Mouse (Mus musculus): ENCODE data around the gene Zrsr1. TPM values are rescaled to one million over a fixed set of nuclear protein-coding genes. Genes with fewer than 3 reads are reported as not detected.

Gene Zrsr1
- total and polyA plus RNA-seq, 3 experiments: 4.0 to 9.3 (median 4.8) TPM

DNA sequence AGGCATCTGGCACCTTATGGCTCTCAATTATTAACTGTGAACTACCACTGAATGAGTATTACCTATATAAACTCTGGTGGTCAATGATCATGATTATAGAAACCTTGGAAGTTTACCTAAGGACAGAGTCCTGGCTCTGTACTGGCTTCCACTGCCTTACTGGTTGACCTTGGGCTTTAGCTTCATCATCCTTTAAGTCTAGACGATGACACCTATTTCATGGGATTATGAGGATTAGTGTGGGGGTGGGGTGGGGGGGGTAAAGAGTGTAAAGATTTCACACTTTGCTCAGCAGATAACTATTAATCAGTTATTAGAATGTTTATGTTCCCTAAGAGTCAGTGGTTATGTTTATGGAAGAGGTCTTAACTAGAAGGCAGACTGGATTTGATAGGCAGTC is 18.0 kb downstream of the Zrsr1 start:
- TF ChIP-seq JUN (IDR thresholded peaks at IDR 0.05; ENCODE audit: insufficient read depth, low read depth, low read length): no peak
- TF ChIP-seq MAFK (IDR thresholded peaks at IDR 0.05; ENCODE audit: insufficient replicate concordance, low read length): no peak
- TF ChIP-seq ZC3H11A (IDR thresholded peaks at IDR 0.05; ENCODE audit: low read depth, low read length): no peak
- no peak for TF ChIP-seq PAX5 (IDR thresholded peaks at IDR 0.05; ENCODE audit: low read length)
- TF ChIP-seq EP300 (IDR thresholded peaks at IDR 0.05; ENCODE audit: low read length): no peak
- TF ChIP-seq ETS1 (conservative IDR thresholded peaks at IDR 0.05; ENCODE audit: low read depth, low read length): no peak
- no peak for TF ChIP-seq IRF4 (IDR thresholded peaks at IDR 0.05; ENCODE audit: low read depth, low read length)
- TF ChIP-seq UBTF (IDR thresholded peaks at IDR 0.05; ENCODE audit: low read depth, low read length): no peak
- TF ChIP-seq MYC (IDR thresholded peaks at IDR 0.05; ENCODE audit: low read depth, low read length): no peak
- no peak for TF ChIP-seq USF2 (conservative IDR thresholded peaks at IDR 0.05; ENCODE audit: low read depth, low read length)
- peaks cover 11 to 31% of the 10 kb centered on the region in 2 experiments for H3K36me3 ChIP-seq (replicated peaks in 1 of 2; ENCODE audit: control insufficient read depth in 1 of 2, insufficient read depth in 1 of 2, low read length in 1 of 2)
- DNase-seq (ENCODE audit: extremely low read depth): no peak
- H3K4me1 ChIP-seq (ENCODE audit: control insufficient read depth in 1 of 2, insufficient read depth in 2 of 2): peaks cover 0 to 39% of the 10 kb centered on the region in 2 experiments; a peak in 2 of 4 replicates
- H3K79me2 ChIP-seq (replicated peaks; ENCODE audit: control insufficient read depth, extremely low read depth, insufficient read depth, poor library complexity, severe bottlenecking): peaks cover 36% of the 10 kb centered on the region
- H3K4me3 ChIP-seq (replicated peaks in 1 of 3; ENCODE audit: low read depth in 2 of 3, low read length in 2 of 3, poor library complexity in 1 of 3): peak overlapping the region; percentile 53 to 99 (median 89)
- H3K27ac ChIP-seq (ENCODE audit: insufficient read depth, low read depth): no peak overlapping the region
- in situ Hi-C loops (cut with MboI; ENCODE audit: low pct_ligation_motif_present, low pct_unique_long_range_greater_than_20kb, low sequenced_read_pairs): no loop called here
- dilution Hi-C loops (cut with MboI; ENCODE audit: extremely low pct_ligation_motif_present, extremely low pct_unique_long_range_greater_than_20kb, low sequenced_read_pairs): no loop called here
- peak overlapping the region; percentile 75 for H3K4me2 ChIP-seq (ENCODE audit: insufficient read depth, low read depth, poor library complexity, severe bottlenecking)
- H3K9ac ChIP-seq (ENCODE audit: insufficient read depth, low read depth): peak overlapping the region; percentile 81
- no peaks in the 10 kb centered on the region for H3K27me3 ChIP-seq (replicated peaks)
- H3K9me3 ChIP-seq (replicated peaks; ENCODE audit: low read length): no peaks in the 10 kb centered on the region

DNA sequence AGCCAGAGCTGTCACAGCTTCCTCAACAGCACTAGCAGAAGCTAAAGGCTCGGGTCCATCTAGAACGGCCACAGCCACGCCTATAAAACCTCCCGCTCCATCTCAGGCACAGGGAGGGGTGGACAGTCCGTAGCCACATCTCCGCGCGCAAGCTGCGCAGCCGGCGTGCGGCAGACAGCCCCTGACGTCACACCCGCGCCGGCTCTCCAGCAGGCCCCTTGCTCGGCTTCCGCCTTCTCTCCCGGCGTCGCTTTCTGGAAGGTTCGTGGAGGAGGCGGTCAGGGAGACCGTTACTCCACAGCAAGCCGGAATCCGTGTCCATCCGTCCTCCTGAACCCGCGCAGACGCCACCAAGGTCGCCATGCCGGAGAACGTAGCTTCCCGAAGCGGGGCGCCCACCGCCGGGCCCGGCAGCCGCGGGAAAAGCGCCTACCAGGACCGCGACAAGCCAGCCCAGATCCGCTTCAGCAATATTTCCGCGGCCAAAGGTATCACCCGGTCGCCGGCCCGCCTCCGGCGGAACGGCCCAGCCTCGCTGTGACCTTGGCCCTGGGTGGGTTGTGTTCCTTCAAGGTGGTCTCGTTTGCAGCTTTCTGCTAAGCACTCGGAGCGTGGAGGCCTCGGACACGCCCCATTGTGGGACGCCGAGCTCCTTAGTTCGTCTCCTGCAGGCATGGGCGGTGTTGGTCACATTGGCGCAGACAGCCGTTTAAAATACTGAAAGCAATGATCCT is 18.8 kb downstream of the Zrsr1 start, which contains the start of gene Cct4:
Gene Cct4 (plus strand): TSS at position 127 of the 734 bp plus-strand sequence.
- Histone ChIP-seq H3K36me3 (replicated peaks in 1 of 2; ENCODE audit: control insufficient read depth in 1 of 2, insufficient read depth in 1 of 2, low read length in 1 of 2) (peaks cover 17 to 38% of the 10 kb centered on the region in 2 experiments), H3K4me2 (ENCODE audit: insufficient read depth, low read depth, poor library complexity, severe bottlenecking) (peak within 1 kb of the TSS; percentile 75), H3K27me3 (replicated peaks) (no peaks in the 10 kb centered on the region), H3K9ac (ENCODE audit: insufficient read depth, low read depth) (peak within 1 kb of the TSS; percentile 88), H3K4me3 (replicated peaks in 1 of 3; ENCODE audit: low read depth in 2 of 3, low read length in 2 of 3, poor library complexity in 1 of 3) (peak within 1 kb of the TSS; percentile 89 to 99 (median 97)), H3K4me1 (ENCODE audit: control insufficient read depth in 1 of 2, insufficient read depth in 2 of 2) (peaks cover 0 to 39% of the 10 kb centered on the region in 2 experiments; a peak in 2 of 4 replicates), H3K27ac (ENCODE audit: insufficient read depth, low read depth) (peak within 1 kb of the TSS; percentile 63), H3K9me3 (replicated peaks; ENCODE audit: low read length) (no peaks in the 10 kb centered on the region), H3K79me2 (replicated peaks; ENCODE audit: control insufficient read depth, extremely low read depth, insufficient read depth, poor library complexity, severe bottlenecking) (peaks cover 40% of the 10 kb centered on the region)
- dilution Hi-C loops (cut with MboI; ENCODE audit: extremely low pct_ligation_motif_present, extremely low pct_unique_long_range_greater_than_20kb, low sequenced_read_pairs): no loop called here
- in situ Hi-C loops (cut with MboI; ENCODE audit: low pct_ligation_motif_present, low pct_unique_long_range_greater_than_20kb, low sequenced_read_pairs): no loop called here
- DNase-seq (ENCODE audit: extremely low read depth): peak; percentile 94
- peak; percentile 76; the same call in 1 of the 2 replicates for TF ChIP-seq MAZ (IDR thresholded peaks at IDR 0.05; ENCODE audit: low read depth, low read length)
- TF ChIP-seq HCFC1 (IDR thresholded peaks at IDR 0.05; ENCODE audit: low read depth, low read length): peak; percentile 98
- TF ChIP-seq MXI1 (IDR thresholded peaks at IDR 0.05; ENCODE audit: low read depth, low read length): peak; percentile 98
- TF ChIP-seq E2F4 (IDR thresholded peaks at IDR 0.05; ENCODE audit: insufficient replicate concordance, low read depth, low read length): peak; percentile 20; the same call in 1 of the 2 replicates
- 0 out of 2 replicates have a peak, but pooled peaks have one; percentile 4 for TF ChIP-seq BHLHE40 (IDR thresholded peaks at IDR 0.05; ENCODE audit: low read depth, low read length)
- no peak; the same call in 1 of the 2 replicates for TF ChIP-seq CHD1 (IDR thresholded peaks at IDR 0.05; ENCODE audit: low read depth, low read length)
- TF ChIP-seq USF1 (IDR thresholded peaks at IDR 0.05; ENCODE audit: low read depth, low read length): no peak
- TF ChIP-seq KAT2A (IDR thresholded peaks at IDR 0.05; ENCODE audit: insufficient replicate concordance, low read length): peak; percentile 98
- peak; percentile 88; the same call in 1 of the 2 replicates for TF ChIP-seq TBP (conservative IDR thresholded peaks at IDR 0.05; ENCODE audit: low read depth, low read length)
- peak; percentile 92; the same call in 1 of the 2 replicates for TF ChIP-seq MYC (IDR thresholded peaks at IDR 0.05; ENCODE audit: low read depth, low read length)
- TF ChIP-seq CHD2 (IDR thresholded peaks at IDR 0.05; ENCODE audit: low read length): no peak
- TF ChIP-seq ETS1 (conservative IDR thresholded peaks at IDR 0.05; ENCODE audit: low read depth, low read length): no peak
- TF ChIP-seq PAX5 (IDR thresholded peaks at IDR 0.05; ENCODE audit: low read length): no peak
- TF ChIP-seq POLR2A (IDR thresholded peaks at IDR 0.05; ENCODE audit: low read depth, low read length): peak; percentile 98
- peak; percentile 79 for TF ChIP-seq NRF1 (IDR thresholded peaks at IDR 0.05; ENCODE audit: low read depth, low read length)
- peak; percentile 48; the same call in 1 of the 2 replicates for TF ChIP-seq GABPA (IDR thresholded peaks at IDR 0.05; ENCODE audit: insufficient replicate concordance, low read depth, low read length)
- no peak for TF ChIP-seq ZC3H11A (IDR thresholded peaks at IDR 0.05; ENCODE audit: low read depth, low read length)
- no peak; the same call in 1 of the 2 replicates for TF ChIP-seq ZKSCAN1 (IDR thresholded peaks at IDR 0.05; ENCODE audit: borderline replicate concordance, low read depth, low read length)
- peak; percentile 72; the same call in 1 of the 2 replicates for TF ChIP-seq ZMIZ1 (IDR thresholded peaks at IDR 0.05; ENCODE audit: low read depth, low read length)
- TF ChIP-seq ZNF384 (IDR thresholded peaks at IDR 0.05; ENCODE audit: low read depth, low read length): peak; percentile 20; the same call in 1 of the 2 replicates
- no peak for TF ChIP-seq SMC3 (IDR thresholded peaks at IDR 0.05; ENCODE audit: low read depth, low read length)
- TF ChIP-seq ELF1 (IDR thresholded peaks at IDR 0.05; ENCODE audit: low read depth, low read length): peak; percentile 99
- TF ChIP-seq IRF4 (IDR thresholded peaks at IDR 0.05; ENCODE audit: low read depth, low read length): no peak
- TF ChIP-seq POLR2AphosphoS2 (IDR thresholded peaks at IDR 0.05; ENCODE audit: low read depth, low read length): peak; percentile 94
- peak; percentile 90 for TF ChIP-seq UBTF (IDR thresholded peaks at IDR 0.05; ENCODE audit: low read depth, low read length)

Data from CH12.LX (cell line).